Mouse (Mus musculus): Measurements from ENCODE around the gene Vtn. TPM values are rescaled to one million over a fixed set of nuclear protein-coding genes. Genes with fewer than 3 reads are reported as not detected.
A peak's percentile ranks its signal among the peaks of the same experiment; 100 is the strongest.

The Vtn gene
- total RNA-seq (2021), result 1 to 10 TPM; 4.8 to 8.6 TPM

DNA sequence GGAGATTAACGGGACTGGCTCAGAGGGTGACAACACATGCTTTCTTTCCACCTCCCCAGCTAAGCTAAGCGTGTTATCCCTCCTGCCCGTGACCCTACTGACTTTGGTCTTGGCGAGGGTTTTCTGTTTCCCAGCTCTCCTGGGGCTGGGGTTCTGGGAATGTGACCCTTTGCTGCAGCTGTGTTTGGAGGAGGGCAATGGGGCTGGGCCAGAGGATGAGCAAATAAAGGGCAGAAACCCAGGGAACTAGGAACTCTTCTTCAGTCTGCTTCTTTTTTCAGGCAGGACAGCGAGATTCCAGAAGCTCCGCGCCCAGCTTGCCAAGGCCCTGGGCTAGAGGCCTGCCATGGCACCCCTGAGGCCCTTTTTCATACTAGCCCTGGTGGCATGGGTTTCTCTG is at the start of gene Vtn:
Gene Vtn (plus strand): TSS at position 88 of the 400 bp plus-strand sequence.
- no peak for DNase-seq

DNA sequence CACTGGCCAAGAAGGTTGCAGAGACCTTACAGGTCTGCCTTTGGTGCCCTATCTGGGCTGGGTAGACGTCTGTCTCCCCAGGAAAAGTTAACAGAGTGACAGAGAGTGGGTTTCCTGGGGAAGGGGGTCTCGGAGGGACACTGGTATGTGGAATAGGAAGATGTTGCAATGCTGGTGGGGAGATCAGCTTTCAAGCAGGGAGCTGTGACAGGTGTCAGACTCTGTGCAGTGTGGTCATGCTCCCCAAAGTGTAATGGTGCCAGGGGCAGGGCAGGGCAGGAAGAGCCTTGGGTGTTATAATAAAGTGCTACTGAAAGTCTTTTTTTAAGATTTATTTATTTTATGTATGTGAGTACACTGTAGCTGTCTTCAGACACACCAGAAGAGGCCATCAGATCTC is 48.6 kb upstream of the Vtn start:
- DNase-seq, result no peak

DNA sequence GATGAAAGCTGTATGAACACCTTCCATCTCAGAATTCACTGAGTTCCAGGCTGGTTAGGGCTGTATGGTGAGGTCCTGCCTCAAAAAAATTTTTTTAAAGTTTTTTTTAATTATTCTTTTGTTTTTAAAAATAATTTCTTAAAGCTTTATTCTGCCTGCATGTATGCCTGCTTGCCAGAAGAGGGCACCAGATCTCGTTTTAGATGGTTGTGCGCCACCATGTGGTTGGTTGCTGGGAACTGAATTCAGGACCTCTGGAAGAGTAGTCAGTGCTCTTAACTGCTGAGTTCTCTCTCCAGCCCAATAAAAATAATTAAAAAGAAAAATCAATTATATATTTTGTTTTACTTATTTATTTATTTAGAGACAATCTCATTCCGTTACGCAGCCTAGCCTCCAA is 45.2 kb upstream of the Vtn start:
- DNase-seq, result peak; percentile 76

DNA sequence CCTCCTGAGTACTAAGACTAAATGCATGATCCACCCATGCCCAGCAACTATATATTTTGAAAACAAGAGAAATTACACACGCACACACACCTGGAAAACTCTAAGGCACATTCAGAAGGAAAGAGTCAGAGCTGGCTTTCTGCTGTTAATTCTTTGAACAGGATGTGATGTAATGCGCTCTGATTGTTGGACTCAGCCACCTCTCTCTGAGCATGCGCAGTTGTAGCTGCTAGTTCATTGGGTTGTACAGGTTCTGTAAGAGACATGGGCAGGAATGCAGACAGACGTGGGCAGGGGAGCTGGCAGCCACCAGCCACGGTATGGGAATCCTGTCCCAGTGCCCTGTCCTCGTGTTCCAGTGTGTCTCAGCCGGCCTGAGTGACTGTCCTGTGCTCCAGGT is 44.6 kb upstream of the Vtn start:
- DNase-seq, result no peak

DNA sequence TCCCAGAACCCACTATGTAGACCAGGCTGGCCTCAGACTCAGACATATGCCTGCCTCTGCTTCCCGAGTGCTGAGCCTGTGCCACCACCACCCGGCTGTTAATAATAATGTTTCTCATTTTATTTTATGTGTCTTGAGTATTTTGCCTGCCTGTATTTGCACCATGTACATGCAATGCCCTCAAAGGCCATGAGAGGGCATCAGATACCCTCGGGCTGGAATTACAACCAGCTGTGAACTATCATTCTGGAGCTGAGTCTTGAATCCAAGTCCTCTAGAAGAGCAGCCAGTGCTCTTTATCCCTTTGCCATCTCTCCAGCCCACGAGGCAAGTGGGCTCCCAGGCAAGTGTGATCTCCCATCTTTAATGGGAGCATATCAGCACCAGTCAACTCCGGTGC is 43.6 kb upstream of the Vtn start:
- DNase-seq, result peak; percentile 46

DNA sequence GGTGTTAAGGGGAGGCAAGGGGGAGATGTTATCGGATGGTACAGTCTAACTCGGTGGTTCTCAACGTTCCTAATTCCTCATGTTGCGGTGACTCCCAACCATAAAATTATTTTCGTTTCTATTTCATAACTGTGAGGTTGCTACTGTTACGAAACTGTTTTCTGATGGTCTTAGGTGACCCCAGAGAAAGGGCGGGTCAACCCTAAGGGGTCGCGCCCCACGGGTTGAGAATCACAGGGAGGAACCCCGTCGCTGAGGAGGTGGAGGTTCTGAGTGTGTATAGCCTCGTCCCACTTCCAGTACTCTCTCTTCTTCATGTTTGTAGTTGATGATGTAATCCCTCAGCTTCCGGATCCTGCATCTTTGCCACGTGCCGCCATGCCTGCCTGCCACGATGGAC is 40.2 kb upstream of the Vtn start:
- no peak for DNase-seq

DNA sequence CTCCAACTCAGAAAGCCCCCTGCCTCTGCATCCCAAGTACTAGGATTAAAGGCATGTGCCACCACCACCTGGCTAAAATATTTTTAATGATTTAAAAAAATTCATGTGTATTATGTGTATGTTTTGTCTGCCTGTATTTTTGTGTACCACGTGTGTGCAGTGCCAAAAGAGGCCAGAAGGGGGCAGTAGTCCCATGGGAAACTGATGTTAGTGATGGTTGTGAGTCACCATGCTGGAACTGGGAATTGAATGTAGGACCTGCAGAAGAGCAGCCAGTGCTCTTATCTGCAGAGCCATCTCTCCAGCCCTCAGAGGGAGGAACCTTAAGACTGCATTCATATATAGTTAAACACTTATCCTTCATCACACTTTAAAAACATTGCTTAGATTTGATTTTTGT is 37.0 kb upstream of the Vtn start:
- DNase-seq, result no peak

DNA sequence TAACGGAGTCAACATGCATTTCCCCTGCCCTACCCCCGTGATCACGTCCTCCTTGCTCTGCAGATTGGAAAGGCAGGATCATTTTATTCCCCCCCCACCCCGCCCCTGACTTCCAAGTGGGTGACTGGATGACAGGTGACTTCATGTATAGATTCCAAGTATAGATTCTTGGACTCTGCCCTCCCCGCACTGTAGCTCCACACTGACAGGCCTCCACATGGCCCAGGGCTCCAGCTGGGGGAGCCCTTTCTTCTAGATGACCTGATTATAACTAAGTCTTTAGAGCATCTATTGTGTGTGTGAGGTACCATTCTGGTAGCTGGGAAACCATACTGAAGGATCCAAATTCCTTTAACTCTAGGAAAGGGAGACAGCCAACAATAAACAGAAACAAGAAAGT is 36.2 kb upstream of the Vtn start:
- DNase-seq, result no peak

DNA sequence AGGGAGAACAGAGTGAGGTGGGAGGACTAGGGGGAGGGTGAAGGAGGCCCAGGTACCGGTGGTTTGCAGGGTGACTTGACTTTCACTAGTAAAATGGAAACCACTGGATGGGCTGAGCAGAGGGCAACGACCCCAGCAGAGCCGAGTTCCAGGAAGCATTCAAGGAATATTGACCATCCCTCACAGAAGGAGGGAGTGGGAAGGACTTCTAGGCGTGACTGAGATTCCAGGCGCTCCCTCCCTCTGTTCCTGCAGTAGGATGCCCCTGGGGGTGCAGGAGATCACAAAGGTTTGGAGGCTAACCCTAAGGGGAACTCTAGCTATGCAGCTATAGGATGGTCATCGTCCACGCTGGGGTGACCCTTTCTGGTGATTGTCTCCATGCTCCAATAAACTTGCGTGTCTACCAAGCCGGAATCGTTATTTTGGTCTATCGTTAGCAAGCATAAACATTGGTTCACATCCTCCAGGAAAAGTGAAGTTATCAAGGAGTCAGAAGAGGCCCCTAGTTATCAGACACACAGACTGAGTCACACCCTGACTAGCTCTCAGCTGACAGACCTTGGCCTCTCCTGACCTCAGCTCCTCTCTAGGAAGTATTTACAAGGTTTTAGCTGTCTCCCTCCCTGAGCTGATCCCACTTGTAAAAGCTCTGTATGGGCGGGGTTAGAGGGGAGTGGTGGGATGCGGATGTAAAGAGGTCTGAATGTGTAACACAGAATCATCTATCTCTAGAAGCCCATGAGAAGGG is 35.4 kb upstream of the Vtn start:
- DNase-seq, result no peak

DNA sequence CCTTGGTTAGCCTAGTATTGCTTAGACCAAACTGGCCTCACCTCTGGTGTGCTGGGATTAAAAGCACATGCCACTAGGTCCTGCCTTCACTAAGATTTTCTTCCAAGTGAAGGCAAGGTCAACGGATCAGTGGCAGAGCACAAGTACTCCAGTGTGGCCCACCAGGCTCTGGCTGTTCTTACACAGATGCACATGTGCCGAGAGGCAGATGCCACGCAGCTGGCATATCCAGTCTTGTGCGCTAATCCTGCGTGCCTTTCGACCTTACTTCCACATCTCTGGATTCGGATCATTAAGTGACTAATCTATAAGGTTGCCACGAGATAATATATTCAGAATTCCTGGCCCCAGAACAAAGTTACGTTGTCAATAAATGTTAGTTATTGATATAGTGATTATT is 33.8 kb upstream of the Vtn start:
- DNase-seq, result no peak

DNA sequence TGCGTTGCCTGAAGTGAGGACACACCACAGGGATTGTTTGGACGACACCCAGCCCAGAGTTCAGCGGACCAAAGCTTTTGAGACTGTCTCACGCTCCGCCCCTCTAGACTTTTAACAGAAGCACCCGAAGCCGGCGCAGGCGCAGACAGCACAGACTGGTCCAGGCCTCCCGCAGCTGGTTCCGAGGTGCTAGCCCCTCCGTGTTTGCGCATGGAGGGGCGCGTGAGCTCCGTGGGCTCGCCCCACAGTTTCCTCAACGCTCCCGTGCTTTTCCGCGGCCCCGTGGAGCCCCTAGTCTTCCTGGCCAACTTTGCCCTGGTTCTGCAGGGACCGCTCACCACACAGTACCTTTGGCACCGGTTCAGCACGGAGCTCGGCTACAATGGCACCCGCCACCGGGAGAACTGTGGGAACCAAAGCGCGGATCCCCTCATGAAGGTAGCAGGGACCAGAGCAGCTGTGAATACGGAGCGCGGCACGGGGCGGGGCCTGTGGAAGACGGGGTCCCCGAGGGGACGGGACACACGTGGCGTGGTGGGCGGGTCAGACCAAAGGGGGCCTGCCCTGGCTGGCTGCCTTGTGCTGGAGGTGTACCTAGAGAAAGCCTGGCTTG is 33.2 kb upstream of the Vtn start, which contains the start of gene Slc46a1:
Gene Slc46a1 (plus strand): TSS at position 130 of the 613 bp plus-strand sequence.
- peak; percentile 91 for DNase-seq

DNA sequence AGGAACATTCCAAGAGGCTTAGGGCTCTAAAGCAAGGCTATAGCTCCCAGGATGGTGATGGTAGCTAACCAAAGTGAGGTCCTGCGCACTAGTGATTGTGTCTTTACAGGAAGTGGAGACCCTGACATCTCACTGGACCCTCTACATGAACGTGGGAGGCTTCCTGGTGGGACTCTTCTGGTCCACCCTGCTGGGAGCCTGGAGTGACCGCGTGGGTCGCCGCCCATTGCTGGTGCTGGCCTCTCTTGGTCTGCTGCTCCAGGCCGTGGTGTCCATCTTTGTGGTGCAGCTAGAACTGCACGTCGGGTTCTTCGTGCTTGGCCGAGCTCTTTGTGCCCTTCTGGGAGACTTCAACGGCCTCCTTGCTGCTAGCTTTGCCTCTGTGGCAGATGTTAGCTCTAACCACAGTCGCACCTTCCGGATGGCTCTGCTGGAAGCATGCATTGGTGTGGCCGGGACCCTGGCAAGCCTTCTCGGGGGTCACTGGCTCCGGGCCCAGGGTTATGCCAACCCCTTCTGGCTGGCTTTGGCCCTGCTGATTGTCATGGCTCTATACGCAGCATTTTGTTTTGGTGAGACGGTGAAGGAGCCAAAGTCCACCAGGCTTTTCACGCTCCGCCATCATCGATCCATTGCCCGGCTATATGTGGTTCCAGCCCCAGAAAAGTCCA is 32.5 kb upstream of the Vtn start:
- no peak for DNase-seq

DNA sequence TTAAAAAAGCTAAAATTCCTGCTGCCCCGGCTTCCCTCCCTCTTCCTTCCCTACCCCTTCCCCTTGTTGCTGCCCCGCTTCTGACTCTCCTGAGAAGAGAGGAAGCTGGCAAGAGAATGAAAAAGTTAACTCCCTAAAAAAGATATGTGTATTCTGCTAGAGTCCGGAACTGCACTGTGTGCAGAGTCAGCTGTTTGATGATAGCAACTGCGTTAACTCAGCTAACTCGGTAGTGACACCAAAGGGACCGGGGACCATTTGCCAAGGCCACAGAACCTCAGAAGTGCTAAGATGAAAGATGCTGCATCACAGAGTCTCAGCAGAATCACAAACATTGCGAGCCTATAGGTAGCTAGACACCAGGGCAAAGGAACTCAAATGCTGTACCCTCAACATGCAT is 31.4 kb upstream of the Vtn start:
- no peak for DNase-seq

DNA sequence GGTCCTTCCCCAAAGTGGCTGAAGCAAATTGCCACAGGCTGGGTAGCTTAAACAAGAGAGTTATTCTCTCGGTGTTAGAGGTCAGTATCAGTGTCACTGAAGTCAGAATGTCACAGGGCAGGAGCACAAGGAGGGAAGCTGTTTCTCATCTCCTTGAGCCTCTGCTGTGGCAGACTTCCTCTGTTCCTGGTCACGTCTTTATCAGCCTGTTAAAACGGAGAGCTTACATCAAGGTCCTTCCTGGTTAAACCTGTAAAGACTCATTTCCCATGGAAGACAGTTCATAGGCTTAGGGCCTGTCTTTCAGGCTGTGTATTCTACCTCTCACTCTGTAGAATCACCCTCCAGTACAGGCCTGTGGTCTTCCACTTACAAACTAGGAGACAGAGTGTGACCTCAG is 31.0 kb upstream of the Vtn start:
- no peak for DNase-seq

DNA sequence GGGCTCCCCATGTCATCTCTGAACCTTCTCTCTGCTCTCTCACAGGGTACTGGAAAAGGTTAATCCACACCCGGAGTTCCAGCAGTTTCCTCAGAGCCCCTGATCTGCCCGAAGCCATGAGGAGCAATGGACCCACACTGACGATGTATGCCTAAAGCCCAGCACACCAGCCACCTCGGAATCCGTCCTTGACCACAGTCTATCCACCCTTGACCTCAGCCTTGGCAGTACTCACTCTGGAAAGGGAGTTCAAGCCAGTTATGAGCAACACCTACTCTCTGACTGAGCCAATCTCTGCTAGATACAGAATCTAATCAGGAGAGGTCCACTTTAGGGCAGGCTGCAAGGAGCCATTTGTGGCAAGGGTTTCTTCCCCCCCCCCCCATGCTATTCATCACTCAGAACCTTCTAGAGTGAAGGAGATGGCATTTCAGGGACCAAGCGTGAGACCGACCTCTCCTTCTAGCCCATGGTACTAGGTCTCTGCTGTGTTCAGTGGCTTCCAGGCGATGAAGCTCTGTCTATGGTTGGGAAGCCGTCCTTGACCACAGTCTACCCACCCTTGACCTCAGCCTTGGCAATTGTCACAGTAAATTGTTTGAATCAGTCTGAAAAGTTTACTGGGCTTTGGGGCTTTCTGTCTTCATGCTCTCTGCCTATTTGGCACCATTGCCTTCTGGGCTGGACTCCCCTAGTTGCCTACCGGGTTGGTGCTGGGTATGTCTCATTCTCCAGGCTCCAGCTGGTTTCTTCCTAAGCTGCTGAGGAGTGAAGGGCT is 27.4 kb upstream of the Vtn start:
- DNase-seq, result no peak

DNA sequence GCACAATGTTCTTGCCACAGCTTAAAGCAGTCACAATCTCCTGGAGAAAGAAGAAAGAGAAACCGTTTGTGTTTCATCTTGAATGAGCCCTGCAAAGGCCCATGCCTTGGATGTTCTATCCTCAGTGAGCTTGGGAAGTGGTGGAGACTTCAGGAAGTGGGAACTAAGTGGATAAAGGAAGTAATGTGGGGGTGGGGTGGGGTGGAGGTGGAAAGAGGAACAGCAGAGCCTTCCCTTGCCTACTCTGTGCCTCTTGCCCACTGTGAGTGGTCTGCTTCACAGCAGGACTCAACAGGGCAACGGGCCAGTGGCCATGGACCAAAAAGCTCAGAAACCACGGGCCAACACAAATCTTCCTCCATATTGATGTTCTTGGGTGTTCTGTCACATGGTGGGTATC is 23.6 kb upstream of the Vtn start:
- DNase-seq, result no peak

DNA sequence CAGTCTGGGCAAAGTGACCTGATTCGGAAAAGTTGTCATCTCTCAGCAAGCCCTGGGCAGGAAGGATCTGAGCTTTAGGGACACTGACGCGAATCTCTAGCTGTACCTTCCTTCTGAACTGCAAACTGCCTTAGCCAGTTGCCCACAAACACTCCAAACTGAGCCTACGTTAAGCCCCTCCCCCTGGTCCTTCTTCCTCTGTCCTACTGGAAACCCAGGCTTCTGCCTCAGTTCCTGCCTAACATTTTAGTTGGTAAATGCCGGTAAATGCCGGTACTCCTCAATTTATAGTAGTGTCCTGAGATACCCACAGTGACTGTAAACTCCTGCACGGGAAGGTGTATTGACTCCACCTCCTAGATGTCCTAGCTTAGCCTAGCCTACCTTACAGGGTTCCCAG is 15.3 kb upstream of the Vtn start:
- DNase-seq, result no peak

DNA sequence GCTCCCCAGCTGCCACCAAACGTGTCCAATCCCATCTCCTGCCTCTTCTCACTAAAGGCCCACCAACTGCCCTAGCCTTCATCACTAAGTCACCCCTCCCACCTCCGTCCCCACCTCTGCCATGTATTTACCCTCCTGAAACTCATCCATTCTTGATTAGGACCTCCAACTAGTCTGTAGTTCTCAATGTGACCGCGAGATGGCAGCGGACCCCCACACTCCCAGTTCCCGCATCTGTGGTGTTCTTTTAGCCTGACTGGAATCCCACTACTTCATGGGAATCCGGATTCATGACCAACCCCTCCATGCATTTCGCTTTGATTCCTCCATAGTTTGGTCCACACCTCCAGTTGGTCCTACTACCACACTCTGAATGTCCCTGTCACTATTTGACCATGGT is 10.7 kb upstream of the Vtn start:
- DNase-seq, result peak; percentile 78

DNA sequence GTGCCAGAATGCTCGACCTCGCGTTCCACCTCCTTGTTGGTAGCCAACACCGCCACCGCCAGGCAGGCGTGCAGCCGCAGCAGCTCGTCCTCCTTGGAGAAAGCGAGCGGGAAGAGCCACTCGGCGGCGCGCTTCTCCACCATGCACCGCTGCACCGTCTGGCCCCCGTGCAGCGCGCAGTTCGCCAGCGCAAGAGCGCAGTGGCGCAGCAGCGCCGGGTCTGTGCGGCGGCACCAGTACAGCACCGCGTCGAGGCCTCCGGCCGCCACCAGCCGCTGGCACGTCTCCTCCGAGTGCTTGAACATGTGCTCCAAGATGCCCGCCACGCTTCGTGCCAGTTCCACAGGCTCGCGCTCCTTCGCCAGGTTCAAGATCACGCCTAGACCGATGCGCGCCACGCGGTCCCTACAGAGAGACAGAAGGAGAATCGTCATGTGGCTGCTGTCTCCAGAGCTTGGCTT is 8.1 kb upstream of the Vtn start:
- peak; percentile 29 for DNase-seq

DNA sequence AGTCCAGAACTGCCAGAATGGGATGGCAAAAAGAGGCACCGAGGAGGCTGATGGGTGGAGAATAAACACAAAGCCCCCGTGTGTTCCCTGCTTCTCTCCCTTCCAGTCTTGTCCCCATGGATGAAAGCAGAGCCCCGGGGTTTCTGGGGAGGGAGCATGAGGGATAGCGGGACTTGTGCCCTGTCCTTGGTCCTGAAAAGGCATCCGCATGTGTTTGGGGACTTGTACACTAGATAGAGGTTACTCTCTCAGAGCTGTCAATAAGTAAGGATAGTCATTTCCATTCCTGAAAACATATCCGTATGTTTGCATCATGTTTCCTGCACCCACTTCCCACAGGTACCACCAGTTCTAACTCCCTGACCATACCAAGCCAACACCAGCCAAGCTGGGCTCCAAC is 3.0 kb upstream of the Vtn start:
- DNase-seq, result peak; percentile 75

DNA sequence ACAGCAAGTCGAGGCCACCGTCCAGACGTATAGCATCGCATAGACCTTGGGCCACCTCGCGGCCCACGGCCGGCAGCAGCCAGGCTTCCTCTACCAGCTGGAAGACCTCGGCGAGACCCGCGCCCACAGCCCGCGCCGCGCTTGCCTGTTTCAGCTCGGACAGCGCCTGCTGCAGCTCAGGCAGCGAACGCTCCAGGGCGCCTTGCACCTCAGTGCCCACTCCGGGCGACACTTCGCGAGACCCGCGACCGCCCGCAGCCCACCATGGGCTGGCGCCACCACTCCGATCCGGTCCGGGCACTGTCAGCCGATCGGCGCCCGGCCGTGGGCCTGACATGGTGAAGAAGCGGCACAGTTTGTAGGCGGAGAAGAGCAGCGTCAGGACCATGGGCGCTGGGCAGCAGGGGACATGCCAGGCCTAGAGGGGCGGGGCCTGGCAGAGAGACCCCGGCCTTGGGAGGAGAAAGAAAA is 1.8 kb upstream of the Vtn start:
- peak; percentile 22 for DNase-seq
